Mouse (Mus musculus): Measurements from ENCODE around the gene Bbof1. TPM values are rescaled to one million over a fixed set of nuclear protein-coding genes. Genes with fewer than 3 reads are reported as not detected.

Bbof1 gene
- polyA plus RNA-seq, 2 experiments = 1.1 to 1.3 TPM

GRCm38 (mm10) chr12:84385408-84385807, 23.5 kb upstream of the Bbof1 start:
- ATAC-seq (ENCODE audit: low FRiP score, low read depth) = no peak
- Histone ChIP-seq H3K27ac (replicated peaks; ENCODE audit: low read depth, low read length) (no peak overlapping the region), H3K9ac (ENCODE audit: low read depth, low read length, severe bottlenecking) (no peak overlapping the region), H3K4me2 (replicated peaks; ENCODE audit: low read depth, low read length, severe bottlenecking) (no peak overlapping the region), H3K36me3 (ENCODE audit: control insufficient read depth, insufficient read depth, low read length) (no peaks in the 10 kb centered on the region), H3K4me3 (replicated peaks; ENCODE audit: low read length) (no peak overlapping the region), H3K27me3 (ENCODE audit: control insufficient read depth, insufficient read depth, low read length) (no peaks in the 10 kb centered on the region), H3K9me3 (ENCODE audit: control insufficient read depth, low read length) (no peaks in the 10 kb centered on the region), H3K4me1 (ENCODE audit: control insufficient read depth, insufficient read depth, low read length) (no peaks in the 10 kb centered on the region)
- no peak for DNase-seq (ENCODE audit: low spot score)
- TF ChIP-seq POLR2A (IDR thresholded peaks at IDR 0.05; ENCODE audit: borderline replicate concordance, extremely low read depth, insufficient read depth, insufficient read length) = no peak
- 92% methylated on average over 4 of the region's 4 CpGs for WGBS

GRCm38 (mm10) chr12:84388097-84388496, 20.8 kb upstream of the Bbof1 start:
- H3K9me3 ChIP-seq (ENCODE audit: control insufficient read depth, low read length) = no peaks in the 10 kb centered on the region
- no peaks in the 10 kb centered on the region for H3K36me3 ChIP-seq (ENCODE audit: control insufficient read depth, insufficient read depth, low read length)
- no peak for DNase-seq (ENCODE audit: low spot score)
- 89% methylated on average over 8 of the region's 8 CpGs for WGBS
- H3K27me3 ChIP-seq (ENCODE audit: control insufficient read depth, insufficient read depth, low read length) = no peaks in the 10 kb centered on the region
- H3K27ac ChIP-seq (replicated peaks; ENCODE audit: low read depth, low read length) = no peak overlapping the region
- H3K4me3 ChIP-seq (replicated peaks; ENCODE audit: low read length) = no peak overlapping the region
- no peak for ATAC-seq (ENCODE audit: low FRiP score, low read depth)
- H3K4me2 ChIP-seq (replicated peaks; ENCODE audit: low read depth, low read length, severe bottlenecking) = no peak overlapping the region
- no peak overlapping the region for H3K9ac ChIP-seq (ENCODE audit: low read depth, low read length, severe bottlenecking)
- no peak for TF ChIP-seq POLR2A (IDR thresholded peaks at IDR 0.05; ENCODE audit: borderline replicate concordance, extremely low read depth, insufficient read depth, insufficient read length)
- no peaks in the 10 kb centered on the region for H3K4me1 ChIP-seq (ENCODE audit: control insufficient read depth, insufficient read depth, low read length)

- TF ChIP-seq POLR2A (IDR thresholded peaks at IDR 0.05; ENCODE audit: borderline replicate concordance, extremely low read depth, insufficient read depth, insufficient read length) = no peak
- Histone ChIP-seq H3K27ac (replicated peaks; ENCODE audit: low read depth, low read length) (no peak overlapping the region), H3K9me3 (ENCODE audit: control insufficient read depth, low read length) (no peaks in the 10 kb centered on the region), H3K27me3 (ENCODE audit: control insufficient read depth, insufficient read depth, low read length) (no peaks in the 10 kb centered on the region), H3K9ac (ENCODE audit: low read depth, low read length, severe bottlenecking) (no peak overlapping the region), H3K36me3 (ENCODE audit: control insufficient read depth, insufficient read depth, low read length) (no peaks in the 10 kb centered on the region), H3K4me2 (replicated peaks; ENCODE audit: low read depth, low read length, severe bottlenecking) (no peak overlapping the region), H3K4me3 (replicated peaks; ENCODE audit: low read length) (no peak overlapping the region), H3K4me1 (ENCODE audit: control insufficient read depth, insufficient read depth, low read length) (no peaks in the 10 kb centered on the region)
- no peak for ATAC-seq (ENCODE audit: low FRiP score, low read depth)
- WGBS = 70% methylated on average over 14 of the region's 14 CpGs
- no peak for DNase-seq (ENCODE audit: low spot score)
Observed at GRCm38 (mm10) chr12:84388774-84389400, 20.0 kb upstream of the Bbof1 start.

GRCm38 (mm10) chr12:84390336-84390735, 18.5 kb upstream of the Bbof1 start:
- Histone ChIP-seq H3K9me3 (ENCODE audit: control insufficient read depth, low read length) (no peaks in the 10 kb centered on the region), H3K4me2 (replicated peaks; ENCODE audit: low read depth, low read length, severe bottlenecking) (no peak overlapping the region), H3K9ac (ENCODE audit: low read depth, low read length, severe bottlenecking) (no peak overlapping the region), H3K4me1 (ENCODE audit: control insufficient read depth, insufficient read depth, low read length) (no peaks in the 10 kb centered on the region), H3K4me3 (replicated peaks; ENCODE audit: low read length) (no peak overlapping the region), H3K36me3 (ENCODE audit: control insufficient read depth, insufficient read depth, low read length) (no peaks in the 10 kb centered on the region), H3K27ac (replicated peaks; ENCODE audit: low read depth, low read length) (no peak overlapping the region), H3K27me3 (ENCODE audit: control insufficient read depth, insufficient read depth, low read length) (no peaks in the 10 kb centered on the region)
- 63% methylated on average over 6 of the region's 6 CpGs for WGBS
- TF ChIP-seq POLR2A (IDR thresholded peaks at IDR 0.05; ENCODE audit: borderline replicate concordance, extremely low read depth, insufficient read depth, insufficient read length) = no peak
- no peak for ATAC-seq (ENCODE audit: low FRiP score, low read depth)
- no peak for DNase-seq (ENCODE audit: low spot score)

- no peak for TF ChIP-seq POLR2A (IDR thresholded peaks at IDR 0.05; ENCODE audit: borderline replicate concordance, extremely low read depth, insufficient read depth, insufficient read length)
- Histone ChIP-seq H3K4me3 (replicated peaks; ENCODE audit: low read length) (no peak overlapping the region), H3K27me3 (ENCODE audit: control insufficient read depth, insufficient read depth, low read length) (no peaks in the 10 kb centered on the region), H3K9me3 (ENCODE audit: control insufficient read depth, low read length) (no peaks in the 10 kb centered on the region), H3K4me2 (replicated peaks; ENCODE audit: low read depth, low read length, severe bottlenecking) (no peak overlapping the region), H3K27ac (replicated peaks; ENCODE audit: low read depth, low read length) (no peak overlapping the region), H3K36me3 (ENCODE audit: control insufficient read depth, insufficient read depth, low read length) (no peaks in the 10 kb centered on the region), H3K4me1 (ENCODE audit: control insufficient read depth, insufficient read depth, low read length) (no peaks in the 10 kb centered on the region), H3K9ac (ENCODE audit: low read depth, low read length, severe bottlenecking) (no peak overlapping the region)
- ATAC-seq (ENCODE audit: low FRiP score, low read depth) (no peak), DNase-seq (ENCODE audit: low spot score) (no peak)
- WGBS = 96% methylated on average over 4 of the region's 4 CpGs
Observed at GRCm38 (mm10) chr12:84392681-84393080, 16.2 kb upstream of the Bbof1 start.
